Mouse (Mus musculus): ENCODE results near the gene Gm20498. TPM values are rescaled to one million over a fixed set of nuclear protein-coding genes. Genes with fewer than 3 reads are reported as not detected.
"Not testable (repeated sequence)": the region's sequence is repeated elsewhere in the genome, so short reads cannot be mapped to it uniquely, and the experiment has no call there.

Gm20498 gene
- total RNA-seq (2017): 38.6 and 96.7 TPM in 2 replicates

DNA sequence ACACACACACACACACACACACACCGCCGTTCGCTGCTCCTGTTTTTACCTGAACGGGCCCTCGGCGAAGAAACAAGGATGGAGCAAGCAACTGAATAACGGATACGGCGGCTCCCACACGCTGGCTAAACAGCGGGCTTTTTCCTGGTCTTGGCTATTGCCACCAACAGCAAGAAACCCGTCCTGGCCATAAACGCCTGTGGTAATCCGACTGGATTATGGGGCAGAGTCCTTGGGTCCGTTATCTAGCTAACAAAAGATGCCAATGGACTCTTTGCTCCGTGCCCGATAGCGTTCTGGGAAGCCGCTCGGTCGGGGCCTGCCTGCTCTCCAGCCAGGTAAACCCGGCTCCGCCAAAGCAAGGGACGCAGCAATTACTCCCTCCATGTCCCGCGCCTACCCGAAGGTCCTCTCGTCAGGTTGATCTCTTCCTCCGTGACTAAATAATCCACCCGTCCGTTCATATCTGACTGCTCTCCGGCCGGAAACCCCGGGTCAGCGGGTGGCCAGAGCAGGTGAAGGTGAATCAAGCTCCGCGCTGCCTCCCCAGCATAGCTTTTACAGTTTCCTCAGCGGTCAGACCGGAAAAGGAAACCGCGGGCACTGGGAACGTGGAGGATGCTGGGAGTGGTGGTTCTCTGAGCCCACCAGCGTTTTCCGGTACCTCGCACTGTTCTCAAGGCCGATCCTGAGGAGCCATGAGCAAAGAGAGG is at the start of gene Gm20498, which contains the start of gene Synj2bp:
TSS of gene Gm20498 (minus strand) at position 590 of the 713 bp plus-strand sequence.
TSS of gene Synj2bp (minus strand) at position 596 of the 713 bp plus-strand sequence.
- peak; percentile 89 to 93 for ATAC-seq (replicated peaks in 1 of 2; ENCODE audit: insufficient read depth in 1 of 2, low FRiP score in 2 of 2, low TSS enrichment in 1 of 2, low read depth in 1 of 2, poor library complexity in 2 of 2, severe bottlenecking in 2 of 2)

DNA sequence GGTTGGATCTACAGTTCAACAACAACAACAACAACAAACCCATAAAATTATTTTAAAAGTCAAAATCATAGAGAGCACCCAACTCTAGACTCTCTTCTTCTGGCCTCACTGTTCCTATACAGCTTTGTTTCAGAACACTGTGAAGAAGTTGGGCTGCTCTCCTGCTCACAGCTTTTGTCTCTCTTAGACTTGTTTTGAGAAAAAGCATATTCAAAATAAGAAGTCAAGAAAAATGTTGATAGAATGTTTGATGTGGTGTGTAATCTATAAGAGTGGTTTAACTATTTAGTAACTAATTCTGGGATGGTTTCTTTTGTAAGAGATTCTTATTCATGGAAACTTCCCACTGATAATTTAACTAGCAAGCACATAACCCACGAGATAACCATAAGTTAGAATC is 35.7 kb upstream of the Gm20498 start, which contains the start of gene Adam21:
TSS of gene Adam21 (minus strand) at position 101 of the 400 bp plus-strand sequence.
- ATAC-seq (replicated peaks in 1 of 2; ENCODE audit: insufficient read depth in 1 of 2, low FRiP score in 2 of 2, low TSS enrichment in 1 of 2, low read depth in 1 of 2, poor library complexity in 2 of 2, severe bottlenecking in 2 of 2): no peak

GRCm38 (mm10) chr12:81567931-81568330 is 35.2 kb upstream of the Gm20498 start:
- ATAC-seq (replicated peaks in 1 of 2; ENCODE audit: insufficient read depth in 1 of 2, low FRiP score in 2 of 2, low TSS enrichment in 1 of 2, low read depth in 1 of 2, poor library complexity in 2 of 2, severe bottlenecking in 2 of 2): no peak

GRCm38 (mm10) chr12:81564173-81564572 is 31.5 kb upstream of the Gm20498 start:
- ATAC-seq (replicated peaks in 1 of 2; ENCODE audit: insufficient read depth in 1 of 2, low FRiP score in 2 of 2, low TSS enrichment in 1 of 2, low read depth in 1 of 2, poor library complexity in 2 of 2, severe bottlenecking in 2 of 2): no peak

GRCm38 (mm10) chr12:81549286-81549685 is 16.6 kb upstream of the Gm20498 start:
- ATAC-seq (replicated peaks in 1 of 2; ENCODE audit: insufficient read depth in 1 of 2, low FRiP score in 2 of 2, low TSS enrichment in 1 of 2, low read depth in 1 of 2, poor library complexity in 2 of 2, severe bottlenecking in 2 of 2): no peak

DNA sequence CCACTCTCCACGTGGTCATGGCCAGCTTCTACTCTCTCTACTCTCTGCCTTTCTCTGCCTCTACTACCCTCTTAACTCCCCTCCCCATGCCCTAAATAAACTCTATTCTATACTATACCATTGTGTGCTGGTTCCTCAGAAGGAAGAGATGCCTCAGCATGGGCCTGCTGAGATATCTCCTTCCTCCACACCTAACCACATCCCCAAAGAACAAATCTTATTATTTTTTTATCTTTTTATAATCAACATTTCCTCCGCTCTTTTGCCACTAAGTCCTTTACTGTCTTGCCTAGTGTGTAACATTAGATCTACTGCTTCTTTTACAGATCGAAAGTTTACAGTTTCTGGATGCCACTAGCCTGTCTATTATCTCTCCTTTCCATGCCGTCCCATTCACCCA is 14.5 kb upstream of the Gm20498 start:
- no peak for ATAC-seq (replicated peaks in 1 of 2; ENCODE audit: insufficient read depth in 1 of 2, low FRiP score in 2 of 2, low TSS enrichment in 1 of 2, low read depth in 1 of 2, poor library complexity in 2 of 2, severe bottlenecking in 2 of 2)

DNA sequence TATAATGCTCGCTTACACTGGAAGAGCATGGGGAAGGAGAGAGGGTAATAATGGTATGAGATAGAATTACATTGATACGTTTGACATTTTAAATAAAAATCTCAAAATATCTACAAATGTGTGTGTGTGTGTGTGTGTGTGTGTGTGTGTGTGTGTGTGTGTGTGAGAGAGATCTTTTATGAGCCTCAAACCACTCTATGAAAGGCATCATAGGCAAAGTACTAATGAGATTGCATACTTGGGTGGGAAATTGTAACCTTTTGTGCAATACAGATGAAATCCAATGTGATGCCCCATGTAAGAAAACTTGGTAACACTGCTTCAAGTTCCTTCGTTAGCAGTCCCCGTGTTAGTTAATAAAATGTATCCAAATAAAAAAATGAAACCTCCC is 319 bp upstream of the Gm20498 start:
- ATAC-seq (replicated peaks in 1 of 2; ENCODE audit: insufficient read depth in 1 of 2, low FRiP score in 2 of 2, low TSS enrichment in 1 of 2, low read depth in 1 of 2, poor library complexity in 2 of 2, severe bottlenecking in 2 of 2): no peak

- ATAC-seq (replicated peaks in 1 of 2; ENCODE audit: insufficient read depth in 1 of 2, low FRiP score in 2 of 2, low TSS enrichment in 1 of 2, low read depth in 1 of 2, poor library complexity in 2 of 2, severe bottlenecking in 2 of 2): not testable (repeated sequence)
Measured at GRCm38 (mm10) chr12:81530587-81530986, 2.1 kb downstream of the Gm20498 start.

DNA sequence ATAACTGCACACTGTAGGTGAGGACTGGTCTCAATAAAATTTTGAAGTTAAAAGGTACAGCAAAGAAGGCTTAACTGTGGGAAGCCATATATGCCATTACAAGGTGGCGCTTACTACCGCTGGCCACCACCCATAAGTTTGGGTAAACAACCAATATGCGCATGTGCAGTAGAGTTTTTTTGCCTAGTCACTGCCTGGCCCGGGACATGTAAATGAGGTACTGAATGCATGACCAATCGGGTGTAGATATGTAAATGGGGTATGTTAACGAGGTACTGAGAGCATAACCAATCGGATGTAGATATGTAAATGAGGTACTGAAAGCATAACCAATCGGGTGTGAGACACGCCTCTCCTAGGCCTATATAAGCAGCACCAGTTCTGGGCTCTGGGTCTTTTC is 35.8 kb downstream of the Gm20498 start:
- not testable (repeated sequence) for ATAC-seq (replicated peaks in 1 of 2; ENCODE audit: insufficient read depth in 1 of 2, low FRiP score in 2 of 2, low TSS enrichment in 1 of 2, low read depth in 1 of 2, poor library complexity in 2 of 2, severe bottlenecking in 2 of 2)

- no peak for ATAC-seq (replicated peaks in 1 of 2; ENCODE audit: insufficient read depth in 1 of 2, low FRiP score in 2 of 2, low TSS enrichment in 1 of 2, low read depth in 1 of 2, poor library complexity in 2 of 2, severe bottlenecking in 2 of 2)
Measured at GRCm38 (mm10) chr12:81490491-81490890, 42.2 kb downstream of the Gm20498 start.

DNA sequence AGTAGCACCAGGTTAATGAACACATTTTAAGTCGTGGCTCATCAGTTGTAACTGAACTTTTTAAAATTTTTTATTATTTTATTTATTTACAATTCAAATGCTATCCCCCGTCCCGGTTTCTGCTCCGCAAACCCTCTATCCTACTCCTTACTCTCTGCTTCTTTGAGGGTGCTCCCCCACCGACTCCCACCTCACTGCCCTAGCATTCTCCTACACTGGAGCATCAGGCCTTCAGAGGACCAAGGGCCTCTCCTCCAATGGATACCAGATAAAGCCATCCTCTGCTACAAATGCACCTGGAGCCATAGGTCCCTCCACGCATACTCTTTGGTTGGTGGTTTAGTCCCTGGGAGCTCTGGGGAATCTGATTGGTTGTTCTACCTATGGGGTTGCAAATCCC is 47.4 kb downstream of the Gm20498 start:
- ATAC-seq (replicated peaks in 1 of 2; ENCODE audit: insufficient read depth in 1 of 2, low FRiP score in 2 of 2, low TSS enrichment in 1 of 2, low read depth in 1 of 2, poor library complexity in 2 of 2, severe bottlenecking in 2 of 2): no peak

- ATAC-seq (replicated peaks in 1 of 2; ENCODE audit: insufficient read depth in 1 of 2, low FRiP score in 2 of 2, low TSS enrichment in 1 of 2, low read depth in 1 of 2, poor library complexity in 2 of 2, severe bottlenecking in 2 of 2): peak; percentile 96 to 99
Measured at GRCm38 (mm10) chr12:81484727-81485191, 47.9 kb downstream of the Gm20498 start, which contains the start of gene Cox16. Gene Cox16, minus strand, starts transcription at chr12:81485127.

- ATAC-seq (replicated peaks in 1 of 2; ENCODE audit: insufficient read depth in 1 of 2, low FRiP score in 2 of 2, low TSS enrichment in 1 of 2, low read depth in 1 of 2, poor library complexity in 2 of 2, severe bottlenecking in 2 of 2): no peak
Measured at GRCm38 (mm10) chr12:81484212-81484611, 48.5 kb downstream of the Gm20498 start.

- no peak for ATAC-seq (replicated peaks in 1 of 2; ENCODE audit: insufficient read depth in 1 of 2, low FRiP score in 2 of 2, low TSS enrichment in 1 of 2, low read depth in 1 of 2, poor library complexity in 2 of 2, severe bottlenecking in 2 of 2)
Measured at GRCm38 (mm10) chr12:81483656-81484055, 49.0 kb downstream of the Gm20498 start.

GRCm38 (mm10) chr12:81459051-81459450 is 73.7 kb downstream of the Gm20498 start:
- ATAC-seq (replicated peaks in 1 of 2; ENCODE audit: insufficient read depth in 1 of 2, low FRiP score in 2 of 2, low TSS enrichment in 1 of 2, low read depth in 1 of 2, poor library complexity in 2 of 2, severe bottlenecking in 2 of 2): not testable (repeated sequence)

DNA sequence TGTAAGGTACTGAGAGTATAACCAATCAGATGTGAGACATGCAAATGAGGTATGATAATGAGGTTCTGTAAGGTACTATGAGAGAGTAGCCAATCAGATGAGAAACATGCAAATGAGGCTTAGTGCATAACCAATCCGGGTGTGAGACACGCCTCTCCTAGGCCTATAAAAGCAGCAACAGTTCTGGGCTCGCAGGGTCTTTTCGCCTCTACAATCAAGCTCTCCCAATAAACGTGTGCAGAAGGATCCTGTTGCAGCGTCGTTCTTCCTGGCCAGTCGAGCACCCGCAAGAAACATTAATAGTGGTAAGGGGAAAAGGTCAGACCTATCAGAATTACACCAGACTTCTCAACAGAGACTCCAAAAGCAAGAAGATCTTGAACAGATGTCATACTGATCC is 93.7 kb downstream of the Gm20498 start:
- not testable (repeated sequence) for ATAC-seq (replicated peaks in 1 of 2; ENCODE audit: insufficient read depth in 1 of 2, low FRiP score in 2 of 2, low TSS enrichment in 1 of 2, low read depth in 1 of 2, poor library complexity in 2 of 2, severe bottlenecking in 2 of 2)

DNA sequence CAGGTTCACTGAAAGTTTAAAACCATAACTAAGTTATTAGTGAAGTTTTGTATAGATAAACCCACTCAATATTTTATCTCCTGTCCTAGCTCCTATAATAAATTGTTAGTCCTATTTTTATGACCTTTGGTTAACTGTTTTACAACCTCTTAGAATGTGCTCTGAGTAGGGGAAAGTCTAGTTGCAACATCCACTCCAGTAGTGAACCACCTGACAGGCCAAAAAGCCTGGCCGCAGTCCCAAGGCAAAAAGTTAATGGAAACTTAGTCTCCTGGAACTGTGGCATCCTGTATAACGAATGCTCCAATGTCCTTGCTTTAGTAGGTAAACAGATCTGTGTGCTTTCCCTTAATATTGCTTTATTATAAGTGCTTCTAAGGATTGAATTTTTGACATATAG is 97.9 kb downstream of the Gm20498 start:
- ATAC-seq (replicated peaks in 1 of 2; ENCODE audit: insufficient read depth in 1 of 2, low FRiP score in 2 of 2, low TSS enrichment in 1 of 2, low read depth in 1 of 2, poor library complexity in 2 of 2, severe bottlenecking in 2 of 2): not testable (repeated sequence)

- ATAC-seq (replicated peaks in 1 of 2; ENCODE audit: insufficient read depth in 1 of 2, low FRiP score in 2 of 2, low TSS enrichment in 1 of 2, low read depth in 1 of 2, poor library complexity in 2 of 2, severe bottlenecking in 2 of 2): no peak
Measured at GRCm38 (mm10) chr12:81421846-81422245, 110.9 kb downstream of the Gm20498 start, which contains the start of gene Adam4. Gene Adam4, minus strand, starts transcription at chr12:81421946.

GRCm38 (mm10) chr12:81413211-81413610 is 119.5 kb downstream of the Gm20498 start:
- no peak for ATAC-seq (replicated peaks in 1 of 2; ENCODE audit: insufficient read depth in 1 of 2, low FRiP score in 2 of 2, low TSS enrichment in 1 of 2, low read depth in 1 of 2, poor library complexity in 2 of 2, severe bottlenecking in 2 of 2)
